Mouse (Mus musculus): ENCODE results near the gene Mars. TPM values are rescaled to one million over a fixed set of nuclear protein-coding genes. Genes with fewer than 3 reads are reported as not detected.
A peak's percentile ranks its signal among the peaks of the same experiment; 100 is the strongest.

The Mars gene
- total RNA-seq, 2 experiments from 2014 or later, result 53.3 to 57.9 TPM

DNA sequence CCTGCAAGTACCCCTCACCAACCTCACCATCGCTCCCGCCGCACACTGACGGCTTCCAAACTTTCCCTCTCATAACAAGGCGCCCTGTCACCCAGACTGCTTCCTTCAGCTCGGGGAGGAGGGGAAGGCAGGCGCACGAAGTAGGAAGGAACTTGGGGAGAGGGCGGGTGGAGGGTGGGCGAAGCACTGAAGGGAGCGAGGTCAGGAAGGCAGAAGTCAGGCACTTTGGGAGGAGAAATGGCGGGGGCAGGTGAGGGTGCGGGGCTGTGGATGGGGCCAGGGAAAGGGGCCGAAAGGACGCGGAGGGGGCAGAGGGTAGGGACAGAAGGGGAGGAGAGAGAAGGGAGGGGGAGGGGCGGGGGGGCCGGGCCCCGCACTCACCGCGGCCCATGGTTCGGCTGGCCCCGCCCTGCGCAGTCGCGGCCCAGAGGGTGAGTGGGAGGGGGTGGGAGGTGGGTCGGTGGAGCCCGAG, 23.2 kb downstream of the Mars start:
- no peak for DNase-seq (ENCODE audit: low spot score in 2 of 2)

DNA sequence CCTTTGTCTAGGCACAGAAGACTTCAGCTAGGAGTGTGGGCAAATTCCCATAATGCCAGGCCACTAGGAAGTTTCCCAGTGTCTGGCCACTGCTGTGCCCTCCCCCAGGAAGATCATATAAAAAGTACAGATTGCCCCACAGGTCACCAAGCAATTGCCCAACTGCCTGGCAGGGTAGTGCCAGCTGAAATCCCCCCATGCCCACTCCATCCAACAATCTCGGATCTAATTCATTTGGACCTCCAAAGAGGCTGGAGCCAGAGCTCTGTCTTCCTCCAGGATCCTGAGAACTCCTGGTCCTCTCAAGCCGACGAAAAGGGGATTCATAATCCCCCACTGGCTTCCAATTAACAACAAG, 23.7 kb downstream of the Mars start:
- no peak for DNase-seq (ENCODE audit: low spot score in 2 of 2)

DNA sequence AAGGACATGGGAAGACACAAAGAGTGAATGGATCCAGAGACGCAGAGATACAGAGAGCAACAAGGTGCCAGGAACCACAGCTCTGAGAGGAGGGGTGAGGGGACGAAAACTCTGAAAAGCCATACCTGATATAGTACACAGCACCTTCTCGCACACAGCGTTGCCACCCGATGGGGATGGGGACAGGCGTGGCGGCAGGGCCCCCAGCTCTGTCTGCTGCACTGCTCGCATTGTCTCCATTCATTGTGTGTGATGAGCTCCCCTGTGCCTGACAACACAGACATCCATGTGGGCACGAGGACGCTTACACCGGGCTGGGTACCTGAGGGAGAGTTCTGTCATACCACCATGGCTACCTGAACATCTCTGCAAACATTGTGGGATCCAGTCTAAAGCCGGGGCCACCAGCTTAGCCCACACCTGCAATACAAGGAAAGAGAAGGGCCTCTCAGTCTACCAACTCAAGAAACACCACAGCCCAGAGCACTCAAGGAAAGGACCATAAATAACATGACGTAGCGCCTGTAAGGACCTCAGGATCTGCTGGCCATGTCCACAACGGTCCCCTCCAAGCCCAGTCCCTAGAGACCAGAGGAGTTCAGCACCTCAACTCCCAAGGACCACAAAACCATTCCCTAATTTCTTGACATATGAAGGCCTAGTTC, 24.2 kb downstream of the Mars start:
- no peak for DNase-seq (ENCODE audit: low spot score in 2 of 2)

DNA sequence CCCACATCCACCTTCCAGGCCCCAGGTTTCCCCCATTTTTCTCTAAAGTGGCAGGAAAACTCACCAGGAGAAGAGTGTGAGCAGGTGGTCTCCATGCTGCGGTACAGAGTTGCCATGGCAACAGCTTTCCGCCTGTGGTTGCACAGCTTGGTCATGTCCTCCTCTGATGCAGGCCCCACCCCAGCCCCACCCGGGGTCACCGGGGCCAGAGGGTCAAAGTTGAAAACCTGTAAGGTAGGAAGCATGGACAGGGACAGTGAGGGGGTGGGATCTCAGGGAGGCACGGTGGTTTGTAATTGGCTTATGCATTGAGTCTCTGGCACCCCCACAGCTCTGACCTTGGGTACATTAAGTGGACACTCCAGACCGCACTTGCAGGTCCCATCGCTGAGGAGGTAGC, 24.9 kb downstream of the Mars start:
- DNase-seq (ENCODE audit: low spot score in 2 of 2), result no peak

DNA sequence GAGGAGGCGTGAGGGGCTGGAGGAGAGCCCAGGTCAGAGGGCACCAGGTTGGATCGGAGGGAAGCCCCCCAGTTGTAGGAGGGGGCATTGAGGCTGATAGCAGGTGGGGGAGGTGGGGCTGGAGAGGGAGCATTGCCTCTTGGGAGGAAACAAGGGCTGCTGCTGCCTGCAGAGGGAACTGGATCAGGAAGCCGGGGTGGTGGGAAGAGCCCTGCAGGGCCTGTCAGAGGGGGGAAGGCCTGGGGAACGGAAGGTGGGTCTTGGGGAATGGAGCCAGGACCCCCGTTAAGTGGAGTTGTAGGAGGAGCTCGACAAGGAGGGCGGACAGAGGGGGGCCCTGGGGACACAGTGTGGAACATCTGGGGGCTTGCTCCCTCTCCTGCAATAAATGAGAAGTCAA, 25.4 kb downstream of the Mars start:
- DNase-seq (ENCODE audit: low spot score in 2 of 2), result no peak

DNA sequence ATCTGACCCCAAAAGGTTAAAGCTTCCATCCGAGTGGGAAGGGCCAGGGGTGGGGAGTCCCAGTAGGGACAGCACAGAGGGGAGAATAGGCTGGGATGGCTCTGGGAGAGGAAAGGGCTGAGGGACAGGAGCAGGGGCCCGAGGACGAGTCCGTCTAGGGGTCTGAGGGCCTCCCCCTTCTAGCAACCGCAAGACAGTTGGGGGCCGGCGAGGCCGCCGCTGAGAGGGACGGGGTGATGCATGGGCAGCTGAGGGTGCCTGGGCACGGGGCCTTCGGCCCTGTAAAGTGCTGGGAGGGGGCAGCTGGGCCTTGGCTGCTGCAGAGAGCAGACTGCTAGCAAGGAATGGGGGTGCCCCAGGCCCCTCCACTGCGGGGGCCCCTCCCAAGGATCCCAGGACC, 25.9 kb downstream of the Mars start:
- no peak for DNase-seq (ENCODE audit: low spot score in 2 of 2)

DNA sequence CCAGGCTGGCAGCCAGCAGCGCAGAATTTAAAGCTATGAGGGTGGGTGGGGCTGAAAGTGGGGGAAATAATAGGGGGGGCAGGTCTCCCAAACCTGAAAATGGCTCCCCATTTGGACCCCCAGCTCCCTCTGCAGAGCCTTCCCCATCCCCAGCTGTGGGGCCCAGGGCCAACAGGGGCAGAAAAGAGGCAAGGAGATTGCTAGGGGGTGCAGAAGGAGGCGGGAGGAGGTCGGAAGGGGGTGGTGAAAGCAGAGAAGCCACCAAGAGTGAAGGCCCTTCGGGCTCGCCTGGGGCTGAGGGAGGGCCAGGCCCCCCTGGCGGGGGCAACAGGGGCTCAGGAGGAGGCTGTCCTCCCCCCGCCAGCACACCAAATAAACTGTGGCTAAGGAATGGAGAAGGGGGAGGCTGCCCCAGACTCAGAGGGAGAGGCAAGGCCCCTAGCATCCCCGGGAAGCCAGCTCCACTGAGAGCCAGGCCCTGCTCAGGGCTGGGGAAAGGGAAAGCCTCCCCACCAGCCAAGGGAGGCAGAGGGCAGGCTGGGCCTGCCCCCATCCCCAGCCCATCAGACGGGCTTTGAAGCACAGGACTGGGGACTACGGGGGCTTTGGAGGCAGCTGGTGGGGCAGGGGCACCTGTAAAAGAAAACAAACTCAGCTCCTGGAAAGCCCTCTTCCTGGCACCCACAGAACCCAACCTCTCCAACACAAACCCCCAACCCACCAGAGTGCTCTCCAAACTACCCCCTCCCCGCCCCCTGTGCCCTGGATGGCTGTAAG, 26.7 kb downstream of the Mars start:
- no peak for DNase-seq (ENCODE audit: low spot score in 2 of 2)

DNA sequence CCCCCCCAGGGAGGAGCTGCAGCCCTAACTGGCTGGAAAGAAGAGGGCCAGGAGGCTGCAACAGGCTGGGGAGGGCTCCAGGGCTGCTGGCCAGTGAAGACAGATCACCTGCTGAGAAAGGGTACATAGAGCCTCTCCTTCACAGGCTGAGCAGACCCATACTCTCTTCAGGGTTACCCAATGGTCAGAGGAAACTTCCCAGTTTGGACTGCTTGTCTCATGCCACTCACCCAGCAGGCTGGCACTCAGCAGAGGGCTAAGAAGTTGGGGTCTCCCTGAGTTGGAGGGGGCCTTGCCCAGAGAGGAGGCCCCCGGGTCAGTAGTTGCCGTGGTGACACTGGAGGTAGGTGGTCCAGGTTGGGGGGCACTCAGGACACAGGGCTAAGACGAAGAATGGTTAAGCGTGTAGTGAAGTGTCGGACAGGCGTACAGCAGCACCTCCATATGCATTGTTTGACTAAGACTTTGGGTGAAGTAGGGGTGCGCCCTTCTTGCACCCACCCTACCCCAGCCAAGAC, 27.4 kb downstream of the Mars start:
- no peak for DNase-seq (ENCODE audit: low spot score in 2 of 2)

DNA sequence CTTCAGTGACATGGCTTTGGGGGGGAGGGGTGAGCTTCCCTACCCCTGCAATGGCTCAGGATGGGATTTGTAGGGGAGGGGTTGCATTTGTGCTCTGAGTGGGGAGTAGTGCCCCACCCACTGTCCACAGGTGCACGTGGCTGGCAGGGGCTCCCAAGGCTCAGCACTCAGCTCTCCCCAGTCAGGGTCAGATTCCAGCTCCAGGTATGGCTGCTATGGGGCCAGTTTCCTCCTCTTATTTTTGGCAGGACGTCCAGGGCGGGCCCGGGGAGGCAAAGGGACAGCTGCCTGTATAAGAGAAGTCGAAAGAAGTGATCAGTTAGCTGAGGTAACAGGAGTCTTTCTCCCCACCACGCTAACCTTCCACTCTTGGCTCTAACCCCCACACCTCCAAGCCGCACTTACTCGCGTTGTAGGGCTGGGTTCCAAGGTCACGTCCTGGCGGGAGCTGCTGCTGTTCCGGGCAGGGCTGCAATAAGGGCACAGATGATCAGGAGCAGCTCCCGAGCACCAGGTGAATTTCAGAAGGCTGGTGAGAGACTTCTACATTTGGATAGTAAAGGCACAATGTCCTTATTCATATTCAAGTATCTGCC, 28.9 kb downstream of the Mars start:
- DNase-seq (ENCODE audit: low spot score in 2 of 2), result no peak

DNA sequence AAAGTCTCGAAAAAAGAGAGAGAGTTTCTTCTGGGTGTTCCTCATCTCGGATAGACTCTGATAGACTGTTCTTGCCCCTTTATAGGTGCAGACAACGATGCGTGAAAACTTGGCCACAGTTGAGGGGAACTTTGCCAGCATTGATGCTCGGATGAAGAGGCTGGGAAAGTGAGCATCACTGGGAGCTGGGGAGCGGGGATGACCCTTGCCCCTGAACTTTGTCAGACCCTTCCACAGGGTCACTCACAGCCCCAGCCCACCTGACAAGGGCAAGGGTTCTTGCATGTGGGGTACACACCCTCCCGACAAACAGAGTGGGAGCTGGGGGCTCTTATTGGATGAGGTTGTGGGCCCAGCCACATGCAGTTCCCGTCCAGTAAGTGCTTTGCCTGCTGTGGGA, 30.3 kb downstream of the Mars start:
- no peak for DNase-seq (ENCODE audit: low spot score in 2 of 2)

DNA sequence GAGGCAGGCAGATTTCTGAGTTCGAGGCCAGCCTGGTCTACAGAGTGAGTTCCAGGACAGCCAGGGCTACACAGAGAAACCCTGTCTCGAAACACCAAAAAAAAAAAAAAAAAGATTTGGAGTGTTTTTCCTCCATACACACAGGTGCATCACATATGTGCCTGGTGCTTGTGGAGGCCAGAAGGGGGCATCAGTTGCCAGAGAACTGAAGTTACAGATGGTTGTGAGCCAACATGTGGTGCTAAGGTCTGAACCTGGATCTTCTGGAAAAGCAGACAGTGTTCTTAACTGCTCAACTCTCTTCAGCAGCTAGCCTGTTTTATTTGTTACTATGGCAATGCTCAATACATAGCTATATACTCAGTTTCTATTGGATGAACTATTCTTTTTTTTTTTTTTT, 31.9 kb downstream of the Mars start:
- no peak for DNase-seq (ENCODE audit: low spot score in 2 of 2)

DNA sequence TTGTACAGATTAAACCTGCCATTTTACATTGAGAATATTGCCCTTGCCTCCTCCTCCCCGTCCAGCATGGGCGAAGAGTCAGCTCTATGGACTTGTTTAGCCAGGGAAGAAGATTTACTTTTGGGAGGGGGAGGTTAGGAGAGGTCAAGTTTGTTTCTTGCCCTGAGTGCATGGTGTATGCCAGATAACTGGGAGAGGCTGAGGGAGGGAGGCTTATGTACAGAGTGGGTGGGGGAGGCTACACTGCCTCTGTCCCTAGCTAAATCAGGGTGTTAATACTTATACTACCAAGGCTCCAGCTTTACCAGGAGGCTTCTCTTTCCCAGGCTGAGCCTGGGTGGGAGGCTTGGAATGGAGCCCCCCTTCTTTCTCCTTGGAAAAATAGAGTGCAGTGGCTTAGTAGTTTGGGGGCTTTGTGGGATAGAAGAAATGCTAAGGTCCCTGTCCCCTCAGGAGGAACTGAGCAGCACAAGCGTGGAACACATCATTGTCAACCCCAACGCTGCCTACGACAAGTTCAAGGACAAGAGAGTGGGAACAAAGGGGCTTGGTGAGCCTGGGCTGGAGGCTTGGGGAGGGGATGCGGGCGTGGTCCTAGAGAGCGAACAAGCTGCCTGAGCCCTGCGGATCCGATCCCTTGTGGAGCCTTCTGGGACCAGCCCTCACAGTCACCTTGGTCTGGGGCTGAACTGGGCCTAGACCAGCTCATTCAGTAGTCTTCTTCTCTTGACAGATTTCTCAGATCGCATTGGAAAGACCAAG, 37.1 kb downstream of the Mars start:
- no peak for DNase-seq (ENCODE audit: low spot score in 2 of 2)

DNA sequence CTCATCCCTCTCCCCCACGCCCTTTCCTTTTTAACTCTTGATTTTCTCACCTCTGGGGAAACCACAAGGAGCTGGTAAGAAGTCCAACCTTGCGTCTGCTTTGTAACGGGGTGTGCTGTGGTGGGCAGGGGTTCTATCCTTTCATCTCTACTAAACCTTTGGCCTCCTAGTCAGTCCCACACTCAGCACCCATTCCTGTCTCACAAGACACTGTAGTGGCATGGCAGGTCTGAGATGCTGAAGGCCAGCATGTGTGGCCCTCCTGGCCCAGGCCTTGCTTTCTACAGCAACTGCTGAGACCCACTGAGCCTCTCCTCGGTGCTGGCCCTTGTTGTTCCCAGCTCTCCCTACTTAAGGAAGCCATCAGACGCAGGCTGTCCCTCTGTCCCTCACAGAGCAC, 39.2 kb downstream of the Mars start:
- DNase-seq (ENCODE audit: low spot score in 2 of 2), result no peak

DNA sequence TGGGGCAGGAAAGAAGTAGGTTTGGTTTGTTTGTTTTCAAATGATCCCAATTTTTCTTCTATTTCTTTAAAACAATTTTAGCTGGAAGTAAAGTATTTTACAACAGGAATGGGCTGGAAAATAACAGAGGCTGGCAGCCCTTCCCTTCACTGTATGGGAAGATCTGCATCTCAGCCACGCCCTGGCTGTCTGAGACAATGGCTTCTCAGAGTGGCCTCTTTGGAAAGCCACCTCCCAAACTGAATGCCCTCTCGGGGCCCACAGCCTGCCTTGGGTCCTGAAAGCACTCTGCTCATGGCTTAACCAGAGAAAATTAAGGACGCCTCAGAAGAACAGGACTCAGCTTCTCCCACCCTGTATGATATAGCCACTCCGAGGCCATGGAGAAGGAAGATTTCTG, 41.7 kb downstream of the Mars start:
- no peak for DNase-seq (ENCODE audit: low spot score in 2 of 2)

DNA sequence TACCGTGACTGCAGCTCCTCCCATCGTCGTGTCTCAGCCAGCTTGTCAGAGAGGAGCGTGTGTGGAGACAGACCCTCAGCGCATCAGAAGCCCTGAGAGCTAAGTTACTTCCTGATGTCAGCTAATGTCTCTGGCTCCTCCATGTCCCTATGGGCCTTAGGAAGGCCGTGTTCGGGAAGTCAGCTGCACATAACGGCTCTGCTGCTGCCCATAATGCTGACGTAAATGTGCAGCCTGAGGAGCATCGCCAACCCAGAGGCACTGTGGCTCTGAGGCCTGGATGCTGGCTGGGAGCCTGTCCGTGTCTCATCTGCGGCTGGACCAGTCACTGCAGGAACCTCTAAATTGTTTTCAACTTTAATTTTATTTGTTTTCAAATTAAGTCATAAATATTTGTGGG, 42.5 kb downstream of the Mars start:
- DNase-seq (ENCODE audit: low spot score in 2 of 2), result no peak

DNA sequence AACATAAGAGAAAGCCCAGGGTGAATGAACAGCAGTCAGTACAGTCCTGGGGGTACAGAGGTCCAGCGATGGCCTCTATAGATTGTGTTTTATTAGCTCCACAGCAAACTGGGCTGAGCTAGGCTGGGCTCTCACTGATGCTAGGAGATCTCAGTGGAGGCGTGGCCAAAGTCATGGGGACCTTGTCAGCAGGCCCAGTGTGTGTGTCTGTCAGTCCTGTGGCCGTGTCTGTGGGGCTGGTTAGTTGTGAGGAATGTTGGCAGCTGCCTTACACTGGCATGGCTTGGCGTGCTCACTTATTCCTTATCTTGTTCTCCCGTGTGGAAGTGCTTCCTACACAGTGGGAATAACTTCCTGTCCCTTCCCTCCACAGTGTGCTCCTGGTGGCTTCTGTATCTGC, 43.2 kb downstream of the Mars start:
- no peak for DNase-seq (ENCODE audit: low spot score in 2 of 2)

DNA sequence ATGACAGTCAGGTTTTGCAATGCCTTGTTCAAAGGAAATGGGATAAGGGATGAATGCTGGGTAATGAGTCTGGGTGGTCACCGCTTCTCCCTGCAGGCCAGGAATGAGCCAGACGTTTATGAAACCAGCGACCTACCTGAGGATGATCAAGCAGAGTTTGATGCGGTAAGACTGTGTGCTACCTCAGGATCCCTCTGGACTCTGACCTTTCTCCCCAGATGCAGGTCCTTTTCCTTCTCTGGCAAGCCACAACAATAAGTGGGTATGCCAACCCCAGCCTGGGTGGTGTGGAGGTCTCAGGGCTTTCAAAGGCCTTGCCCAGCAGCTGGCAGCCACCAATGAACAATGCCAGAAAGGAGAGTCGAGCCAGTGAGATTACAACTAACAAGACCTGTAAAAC, 44.3 kb downstream of the Mars start:
- DNase-seq (ENCODE audit: low spot score in 2 of 2), result no peak

DNA sequence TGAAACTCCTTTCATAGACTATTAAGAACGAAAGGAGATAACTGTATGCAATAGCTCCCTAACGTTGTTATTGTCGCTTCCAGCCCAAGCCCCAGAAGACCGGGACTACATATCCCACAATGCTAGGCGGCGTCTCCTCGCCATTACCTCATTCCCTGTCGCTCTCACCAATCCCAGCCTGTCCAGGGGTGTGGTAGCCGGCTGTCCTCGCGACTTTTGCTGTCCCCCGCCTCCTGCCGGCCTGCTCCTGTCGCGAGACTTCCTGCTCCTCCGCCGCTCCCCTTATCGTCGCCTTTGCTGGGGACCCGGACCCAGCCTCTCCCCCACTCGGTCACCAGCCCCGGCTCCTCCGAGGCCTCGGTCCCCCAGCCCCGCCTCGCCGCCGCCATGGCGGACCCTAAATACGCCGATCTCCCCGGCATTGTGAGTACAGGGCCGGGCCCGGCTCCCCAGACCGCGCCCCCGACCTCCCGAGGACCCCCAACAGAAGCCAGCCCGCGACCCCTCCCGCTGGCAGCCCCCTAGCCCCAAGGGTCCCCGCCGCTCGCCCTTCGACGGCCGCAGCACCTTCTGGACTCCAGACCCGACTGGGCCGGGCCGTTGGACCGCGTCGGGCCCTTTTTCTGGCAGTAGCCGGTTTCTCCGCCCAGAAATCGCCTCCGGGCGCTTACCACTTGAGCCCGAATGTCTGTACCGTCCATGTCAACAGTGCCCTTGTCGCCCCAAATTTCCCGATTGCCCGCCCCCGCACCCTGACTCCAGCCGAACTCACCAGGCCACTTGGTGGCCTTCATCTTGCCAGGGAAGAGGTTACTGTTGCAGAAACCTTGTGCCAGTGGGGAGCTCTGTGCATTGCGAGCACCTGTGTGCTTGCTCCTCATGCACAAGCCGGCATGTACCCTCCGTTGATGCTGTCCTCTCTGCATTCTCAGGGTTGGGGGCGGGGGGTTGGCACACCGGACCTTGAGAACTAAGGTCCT, 45.2 kb downstream of the Mars start, which contains the start of gene Dctn2:
Dctn2 (plus strand) TSS at position 257 of the 980 bp plus-strand sequence.
- peak; percentile 94 to 95 for DNase-seq (ENCODE audit: low spot score in 2 of 2)

DNA sequence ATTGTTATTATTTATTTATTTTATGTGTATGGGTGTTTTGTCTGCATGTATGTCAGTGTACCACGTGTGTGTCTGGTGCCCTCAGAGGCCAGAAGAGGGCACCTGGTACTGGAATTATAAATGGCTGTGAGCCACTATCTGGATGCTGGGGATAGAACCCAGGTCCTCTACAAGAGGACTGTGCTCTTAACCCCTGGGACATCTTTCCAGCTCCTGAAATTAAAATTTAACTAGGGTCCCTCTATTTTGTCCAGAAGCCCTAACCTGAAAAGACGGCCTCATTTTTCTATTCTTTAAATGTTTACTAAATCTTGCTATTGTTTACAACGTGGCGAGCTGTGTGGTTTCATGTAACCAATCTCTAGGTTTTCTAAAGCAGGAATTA, 45.9 kb downstream of the Mars start:
- DNase-seq (ENCODE audit: low spot score in 2 of 2), result no peak

DNA sequence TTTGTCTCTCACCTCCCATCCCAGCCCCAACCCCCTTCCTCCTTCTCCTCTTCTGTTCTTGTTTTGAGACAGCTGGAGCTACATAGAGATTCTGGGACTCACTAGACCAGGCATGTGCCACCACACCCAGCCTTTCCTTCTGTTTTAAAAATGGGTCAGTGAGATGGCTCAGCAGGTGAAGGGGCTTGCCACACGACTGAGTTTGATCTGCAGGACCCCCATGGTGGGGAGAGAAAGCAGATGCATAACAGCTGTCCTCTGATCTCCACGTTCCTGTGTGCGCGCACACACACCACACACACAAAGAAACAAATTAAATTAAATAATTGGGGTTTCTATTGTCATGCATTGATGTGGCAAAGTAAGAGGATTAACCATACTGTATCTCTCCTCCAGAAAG, 46.6 kb downstream of the Mars start:
- no peak for DNase-seq (ENCODE audit: low spot score in 2 of 2)
